Mouse (Mus musculus) liver, embryonic 14.5 days (tissue): Measurements from ENCODE around the gene Taar7a.

ENCODE experiments used
- CTCF ChIP-seq: IDR thresholded peaks from 2 replicates; pipeline ENCODE4 v1.5.1; 2016; ENCODE audit warnings: antibody characterized with exemption, low read depth, control low read depth
- EP300 ChIP-seq: IDR thresholded peaks from 2 replicates; pipeline ENCODE4 v1.6.1; 2016; ENCODE audit warnings: antibody characterized with exemption, low read depth

DNA sequence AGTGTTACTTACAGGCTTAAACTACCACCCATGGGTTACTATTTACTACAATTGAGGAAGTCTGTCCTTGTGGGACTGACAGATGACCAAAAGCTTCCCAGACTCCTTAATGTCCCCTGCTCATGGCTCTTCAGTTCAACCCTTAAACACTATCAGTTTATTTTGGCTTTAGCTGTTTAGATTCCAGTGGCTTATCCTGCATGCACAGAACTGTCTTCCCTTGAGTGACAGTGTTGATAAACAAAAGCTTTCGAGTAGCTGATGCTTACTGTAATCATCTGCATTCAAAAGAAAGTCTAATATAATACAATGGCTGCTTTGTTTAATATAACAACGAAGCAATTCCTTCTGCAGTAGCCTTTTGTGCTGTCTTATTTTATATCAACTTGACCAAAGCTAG lies 13.8 kb upstream of the Taar7a start:
- TF ChIP-seq CTCF = no peak
- TF ChIP-seq EP300 = peak; percentile 73
